Mouse (Mus musculus) liver, adult (tissue): Measurements from ENCODE around the gene Robo1.

Experiments used
- GATA4 ChIP-seq: IDR thresholded peaks from 2 replicates; pipeline ENCODE4 v1.6.1; 2014; ENCODE audit warnings: mild to moderate bottlenecking, low read length; ENCODE audit not compliant: insufficient replicate concordance

The Robo1 gene

GRCm38 (mm10) chr16:73016801-73017200, 708.7 kb downstream of the Robo1 start:
- TF ChIP-seq GATA4, result no peak

- TF ChIP-seq GATA4, result no peak
Measured at GRCm38 (mm10) chr16:73024326-73024725, 716.2 kb downstream of the Robo1 start.

- no peak for TF ChIP-seq GATA4
Measured at GRCm38 (mm10) chr16:73027692-73028091, 719.6 kb downstream of the Robo1 start.

- TF ChIP-seq GATA4, result no peak
Measured at GRCm38 (mm10) chr16:73030999-73031398, 722.9 kb downstream of the Robo1 start.

- no peak for TF ChIP-seq GATA4
Measured at GRCm38 (mm10) chr16:73035210-73035985, 727.3 kb downstream of the Robo1 start.

GRCm38 (mm10) chr16:73038552-73038951, 730.4 kb downstream of the Robo1 start:
- no peak for TF ChIP-seq GATA4

GRCm38 (mm10) chr16:73062461-73062860, 754.4 kb downstream of the Robo1 start:
- no peak for TF ChIP-seq GATA4

GRCm38 (mm10) chr16:73067782-73068181, 759.7 kb downstream of the Robo1 start:
- no peak for TF ChIP-seq GATA4

- TF ChIP-seq GATA4, result no peak
Measured at GRCm38 (mm10) chr16:73072047-73072446, 763.9 kb downstream of the Robo1 start.

- no peak for TF ChIP-seq GATA4
Measured at GRCm38 (mm10) chr16:73072883-73073282, 764.8 kb downstream of the Robo1 start.

- TF ChIP-seq GATA4, result no peak
Measured at GRCm38 (mm10) chr16:73082420-73082819, 774.3 kb downstream of the Robo1 start.

GRCm38 (mm10) chr16:73083077-73083476, 775.0 kb downstream of the Robo1 start:
- TF ChIP-seq GATA4, result no peak
